Mouse (Mus musculus) E14TG2a.4 (cell line): ENCODE data around the gene Slamf9.

Source experiments
- CTCF ChIP-seq: conservative IDR thresholded peaks from 2 replicates; pipeline ENCODE4 v1.5.1; 2014; ENCODE audit warnings: low read length
- NANOG ChIP-seq: IDR thresholded peaks from 2 replicates; pipeline ENCODE4 v1.6.1; 2014; ENCODE audit warnings: borderline replicate concordance, low read length, mixed read lengths

- TF ChIP-seq CTCF (no peak), NANOG (no peak)
Measured at GRCm38 (mm10) chr1:172428614-172429013, 46.5 kb upstream of the Slamf9 start.
